Mouse (Mus musculus): ENCODE data around the gene Pacsin2. TPM values are rescaled to one million over a fixed set of nuclear protein-coding genes. Genes with fewer than 3 reads are reported as not detected.

Pacsin2 gene
- total RNA-seq, 2 experiments from 2014 or later: 75.8 to 77.4 TPM

GRCm38 (mm10) chr15:83350859-83351258 is 113.5 kb downstream of the Pacsin2 start:
- intact Hi-C loops (cut with DNase I): no loop called here
- DNase-seq (ENCODE audit: low spot score in 2 of 2): no peak

GRCm38 (mm10) chr15:83349954-83350711 is 114.3 kb downstream of the Pacsin2 start, which contains the start of gene Arfgap3:
Arfgap3 (minus strand) TSS chr15:83350247.
- intact Hi-C loops (cut with DNase I): no loop called here
- peak; percentile 93 to 97 for DNase-seq (ENCODE audit: low spot score in 2 of 2)

GRCm38 (mm10) chr15:83349225-83349953 is 115.0 kb downstream of the Pacsin2 start:
- DNase-seq (ENCODE audit: low spot score in 2 of 2): no peak
- intact Hi-C loops (cut with DNase I): no loop called here

- intact Hi-C loops (cut with DNase I): no loop called here
- no peak for DNase-seq (ENCODE audit: low spot score in 2 of 2)
Observed at GRCm38 (mm10) chr15:83348747-83349146, 115.7 kb downstream of the Pacsin2 start.

GRCm38 (mm10) chr15:83345898-83346529 is 118.4 kb downstream of the Pacsin2 start:
- DNase-seq (ENCODE audit: low spot score in 2 of 2): no peak
- intact Hi-C loops (cut with DNase I): no loop called here

- peak; percentile 31 to 78 for DNase-seq (ENCODE audit: low spot score in 2 of 2)
- intact Hi-C loops (cut with DNase I): no loop called here
Observed at GRCm38 (mm10) chr15:83344956-83345355, 119.5 kb downstream of the Pacsin2 start.

GRCm38 (mm10) chr15:83344157-83344556 is 120.2 kb downstream of the Pacsin2 start:
- intact Hi-C loops (cut with DNase I): no loop called here
- DNase-seq (ENCODE audit: low spot score in 2 of 2): no peak

GRCm38 (mm10) chr15:83338908-83339307 is 125.5 kb downstream of the Pacsin2 start:
- intact Hi-C loops (cut with DNase I): no loop called here
- DNase-seq (ENCODE audit: low spot score in 2 of 2): no peak

- no peak for DNase-seq (ENCODE audit: low spot score in 2 of 2)
- intact Hi-C loops (cut with DNase I): no loop called here
Observed at GRCm38 (mm10) chr15:83337903-83338870, 126.2 kb downstream of the Pacsin2 start.

- no peak for DNase-seq (ENCODE audit: low spot score in 2 of 2)
- intact Hi-C loops (cut with DNase I): no loop called here
Observed at GRCm38 (mm10) chr15:83332373-83332772, 132.0 kb downstream of the Pacsin2 start.

- DNase-seq (ENCODE audit: low spot score in 2 of 2): no peak
Observed at GRCm38 (mm10) chr15:83328952-83329351, 135.5 kb downstream of the Pacsin2 start.

More at GRCm38 (mm10) chr15:83328952-83329351, 135.5 kb downstream of the Pacsin2 start:
- intact Hi-C loops (cut with DNase I): no loop called here

Other genes with a start within 250 kb of the Pacsin2 start
- gene A4galt, start 212.8 kb downstream of the Pacsin2 start, total RNA-seq (2021): 1 to 10 TPM; 2.4 to 3.5 TPM
- 10 to 100 TPM; 19.9 to 21.3 TPM for gene Arfgap3, start 114.4 kb downstream of the Pacsin2 start, total RNA-seq (2021)
- 10 to 100 TPM; 53.9 to 56.3 TPM for gene Ttll1, start 46.3 kb upstream of the Pacsin2 start, total RNA-seq (2021)
- not detected for gene Bik, start 62.3 kb upstream of the Pacsin2 start, total RNA-seq (2021)
- gene Tspo, start 99.0 kb upstream of the Pacsin2 start, total RNA-seq (2021): 1 to 10 TPM; 2.4 to 2.8 TPM
- 10 to 100 TPM; 29.0 to 31.1 TPM for gene Mcat, start 99.2 kb upstream of the Pacsin2 start, total RNA-seq (2021)
- 10 to 100 TPM; 16.2 to 17.2 TPM for gene Ttll12, start 130.6 kb upstream of the Pacsin2 start, total RNA-seq (2021)